Mouse (Mus musculus) layer of hippocampus, postnatal 36 days (tissue): ENCODE measurements around the gene Gm21974. TPM values are rescaled to one million over a fixed set of nuclear protein-coding genes. Genes with fewer than 3 reads are reported as not detected.
"Not testable (repeated sequence)": the region's sequence is repeated elsewhere in the genome, so short reads cannot be mapped to it uniquely, and the experiment has no call there.

Experiments used
- DNase-seq, 2 experiments: peaks; one replicate each; pipeline ENCODE4 v3.0.0; 2022
- total RNA-seq, 2 experiments: library from RNA; stranded (reverse); gene quantifications; 2 replicates each; pipeline ENCODE4 v1.2.3; 2021

Gene Gm21974
- total RNA-seq = not detected

GRCm38 (mm10) chr7:127895442-127895841 is at the start of gene Gm21974, which contains the start of gene Vkorc1:
Gene Gm21974 (minus strand): TSS chr7:127895454.
Gene Vkorc1 (minus strand): TSS chr7:127895617.
- peak; percentile 92 to 94 for DNase-seq

- DNase-seq = no peak
Measured at GRCm38 (mm10) chr7:127944614-127945013, 49.4 kb upstream of the Gm21974 start.

- DNase-seq = not testable (repeated sequence)
Measured at GRCm38 (mm10) chr7:127942097-127942496, 46.8 kb upstream of the Gm21974 start.

DNA sequence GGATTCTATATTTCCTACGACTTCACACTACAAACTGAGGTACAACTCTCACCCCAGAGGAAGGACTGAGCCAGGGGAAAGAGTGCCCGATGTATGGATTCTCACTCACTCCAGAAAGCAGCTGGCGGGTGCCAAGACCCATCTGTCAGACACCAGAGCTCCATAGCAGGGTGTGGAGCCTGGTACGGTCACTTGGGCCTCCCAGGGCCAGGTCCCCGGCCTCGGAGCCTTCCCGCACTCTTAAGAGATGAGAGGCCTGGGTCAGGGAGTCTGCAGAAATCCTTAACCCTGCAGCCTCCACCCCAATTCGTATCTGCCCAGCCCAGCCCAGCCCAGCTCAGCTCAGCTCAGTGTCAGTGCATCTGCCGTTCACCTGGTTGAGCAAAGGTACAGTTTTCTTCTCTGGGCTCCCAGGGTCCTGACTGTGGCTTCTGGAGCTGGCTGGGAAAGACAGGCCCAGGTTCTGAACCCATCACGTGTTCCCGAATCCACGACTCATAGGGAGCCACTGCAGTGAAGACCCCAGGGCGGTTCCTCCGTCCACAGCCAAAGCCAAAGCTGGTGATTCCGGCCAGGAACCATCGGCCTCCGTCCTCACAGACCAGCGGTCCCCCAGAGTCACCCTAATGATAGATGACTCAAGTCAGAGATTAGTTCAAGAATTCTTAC is 41.1 kb upstream of the Gm21974 start:
- DNase-seq = no peak

DNA sequence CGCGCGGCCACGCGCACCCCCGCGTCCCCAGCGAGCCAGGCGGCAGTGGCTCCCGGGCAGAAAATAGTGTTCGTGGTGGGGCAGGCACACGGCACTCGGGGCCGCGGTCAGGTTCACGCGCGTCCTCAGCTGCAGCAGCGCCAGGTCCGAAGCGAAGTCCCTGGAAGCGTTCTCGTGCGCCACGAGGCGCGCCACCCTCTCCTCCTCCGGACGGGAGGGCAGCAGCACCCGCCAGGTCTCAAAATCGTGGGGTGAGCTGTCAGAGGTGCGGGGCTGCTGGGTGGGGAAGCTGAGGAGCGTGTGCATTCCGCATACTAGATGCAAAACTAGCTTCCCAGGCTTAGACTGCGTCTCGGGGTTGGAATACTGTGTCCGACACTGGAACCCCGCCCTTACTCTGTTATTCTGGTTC is 40.5 kb upstream of the Gm21974 start:
- no peak for DNase-seq

- DNase-seq = peak; percentile 92 to 95
Measured at GRCm38 (mm10) chr7:127935028-127935722, 39.9 kb upstream of the Gm21974 start.

- DNase-seq = no peak
Measured at GRCm38 (mm10) chr7:127934075-127934474, 38.8 kb upstream of the Gm21974 start.

DNA sequence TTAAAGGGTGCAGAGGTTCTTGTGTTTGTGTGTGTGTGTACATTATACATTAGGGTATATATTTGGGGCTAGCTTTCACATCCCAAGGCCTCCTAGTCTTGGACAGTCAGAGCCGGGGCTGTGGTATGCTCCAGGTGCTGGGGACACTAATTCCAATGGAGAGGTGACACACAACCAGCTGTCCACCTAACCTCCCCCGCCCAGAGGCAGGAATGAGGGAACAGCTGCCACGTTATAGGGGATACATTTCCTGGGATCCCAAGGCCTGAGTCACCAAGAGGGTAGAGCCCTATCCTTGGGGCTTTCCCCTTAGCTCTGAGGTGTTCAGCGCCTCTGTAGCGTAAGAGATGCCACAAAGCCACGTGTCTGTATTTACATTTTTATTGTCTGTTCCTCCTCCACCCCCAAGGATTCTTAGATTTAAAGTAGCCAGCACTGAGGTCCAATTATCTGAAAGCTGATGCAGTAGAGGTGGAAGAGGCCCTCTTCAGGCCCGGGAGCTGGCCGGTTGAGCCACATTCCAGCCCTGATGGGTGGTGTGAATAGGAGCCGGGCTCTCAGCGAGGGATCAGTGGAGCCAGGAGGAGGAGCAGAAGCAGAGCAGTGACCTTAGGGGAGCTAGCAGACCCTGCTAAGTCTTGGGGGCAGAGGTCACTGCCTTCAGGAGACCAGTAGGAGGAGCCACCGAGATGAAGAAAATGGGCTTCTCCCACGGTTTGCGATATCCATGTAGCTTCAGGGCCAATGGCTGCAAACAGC is 37.2 kb upstream of the Gm21974 start:
- no peak for DNase-seq

DNA sequence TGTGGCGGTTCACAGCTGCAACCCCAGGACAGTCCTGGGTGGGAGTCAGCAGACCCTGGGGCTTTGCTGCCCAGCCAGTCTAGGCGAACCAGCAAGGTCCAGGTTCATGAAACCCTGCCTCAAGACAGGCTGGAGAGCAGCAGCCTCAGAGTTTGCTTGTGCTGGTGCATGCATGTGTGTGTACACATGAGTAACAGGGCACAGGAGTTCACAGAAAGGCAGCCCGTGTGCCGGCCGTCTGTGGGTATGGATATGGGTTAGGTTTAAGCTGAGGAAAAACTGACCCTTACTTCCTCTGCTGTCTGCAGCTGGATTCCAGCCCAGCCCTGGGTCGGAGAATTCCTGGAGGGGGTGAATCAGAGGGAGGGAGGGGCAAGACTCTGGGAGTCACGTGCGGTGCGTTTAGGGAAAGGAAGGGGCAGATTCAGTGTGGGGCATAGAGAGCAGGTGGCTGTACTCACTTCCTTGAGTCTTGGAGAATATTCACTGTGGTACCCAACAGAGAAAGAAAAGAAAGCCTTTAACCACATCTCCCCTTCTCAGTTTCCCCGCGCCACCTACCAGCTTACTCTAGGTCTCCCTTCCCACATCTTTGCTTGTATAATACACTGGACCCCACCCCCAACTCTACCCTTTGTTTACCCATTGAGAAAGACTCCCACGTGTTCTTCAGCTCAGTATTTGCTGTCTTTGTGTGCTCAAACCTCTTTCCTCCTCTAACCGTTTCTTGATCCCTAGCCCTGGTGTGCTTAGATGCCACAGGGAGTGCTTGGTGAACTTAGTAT is 36.3 kb upstream of the Gm21974 start:
- DNase-seq = no peak

- no peak for DNase-seq
Measured at GRCm38 (mm10) chr7:127930636-127931035, 35.4 kb upstream of the Gm21974 start.

GRCm38 (mm10) chr7:127929923-127930322 is 34.7 kb upstream of the Gm21974 start, which contains the start of gene Prss8:
Gene Prss8 (minus strand): TSS chr7:127930104.
- DNase-seq = no peak

DNA sequence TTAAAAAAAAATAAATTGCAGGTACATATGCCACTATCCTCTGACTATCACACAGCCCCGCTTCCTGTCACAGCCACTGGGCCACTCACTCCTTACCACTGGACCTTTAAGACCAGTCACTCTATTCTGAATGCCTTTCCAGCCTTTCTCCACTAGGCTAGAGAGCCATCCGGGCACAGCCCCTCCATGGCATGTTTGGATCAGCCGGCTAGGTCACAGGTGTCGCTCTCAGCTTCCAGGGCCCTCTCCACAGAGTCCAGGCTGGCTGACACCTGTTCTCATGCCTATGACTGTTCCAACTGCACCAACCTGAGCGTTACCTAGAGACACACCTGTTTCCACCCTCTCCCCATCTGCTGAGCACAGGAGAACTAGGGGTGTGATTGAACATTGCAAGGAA is 33.3 kb upstream of the Gm21974 start:
- no peak for DNase-seq

GRCm38 (mm10) chr7:127927726-127928125 is 32.5 kb upstream of the Gm21974 start:
- DNase-seq = no peak

DNA sequence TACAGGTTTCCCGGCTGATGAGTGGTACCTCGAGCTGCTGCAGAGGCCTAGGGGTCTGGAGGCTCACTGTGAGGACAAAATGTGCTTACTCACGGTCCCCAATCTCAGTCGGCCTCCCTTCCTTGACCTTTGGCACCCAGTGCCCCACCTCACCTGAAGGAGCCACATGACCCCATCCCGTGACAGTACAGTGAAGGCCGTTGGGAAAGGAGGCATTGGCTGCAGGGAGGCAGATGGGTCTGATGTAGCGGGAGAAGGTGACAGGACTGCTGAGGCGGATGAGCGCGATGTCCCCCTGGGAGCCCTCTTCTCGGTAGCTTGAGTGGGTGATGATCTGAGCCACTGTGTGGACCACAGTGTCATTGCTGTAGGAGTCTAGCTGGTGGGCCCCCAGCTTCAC is 31.6 kb upstream of the Gm21974 start:
- no peak for DNase-seq

DNA sequence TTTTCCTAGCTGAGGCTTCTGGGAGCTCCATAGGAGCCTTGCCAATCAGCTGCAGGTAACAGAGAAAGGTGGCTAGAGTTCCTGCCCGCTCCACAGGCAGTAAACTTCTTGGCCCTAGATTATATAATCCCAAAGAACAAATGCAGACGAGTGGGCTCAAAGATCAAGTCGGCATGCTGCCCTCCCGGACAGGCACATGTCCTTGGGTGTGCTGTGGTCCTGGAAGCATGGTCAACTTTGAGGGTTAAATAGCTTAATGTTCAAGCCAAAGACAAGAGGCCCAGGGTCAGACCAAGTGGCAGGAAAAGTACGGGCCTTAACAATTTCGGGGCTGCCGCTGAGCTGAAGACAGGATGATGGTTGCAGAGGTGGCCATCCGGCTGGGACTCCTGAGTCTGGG is 30.8 kb upstream of the Gm21974 start:
- no peak for DNase-seq

DNA sequence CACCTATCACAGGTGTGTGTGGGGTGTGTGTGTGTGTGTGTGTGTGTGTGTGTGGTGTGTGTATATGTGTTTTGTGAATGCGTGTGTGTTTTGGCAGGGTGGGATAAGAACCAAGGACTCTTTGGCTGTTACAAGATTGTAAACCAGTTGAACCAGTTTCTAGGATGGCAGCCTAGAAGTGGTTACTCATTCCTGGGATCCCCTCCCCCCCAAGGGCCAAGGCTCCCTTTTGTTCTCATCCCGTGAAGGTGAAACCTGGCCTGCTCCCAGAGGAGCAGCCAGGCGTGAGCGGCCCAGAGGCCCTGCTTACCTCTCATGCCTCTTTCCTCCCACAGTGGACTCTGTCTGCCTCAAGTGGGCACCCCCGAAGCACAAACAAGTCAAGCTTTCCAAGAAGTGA is 30.0 kb upstream of the Gm21974 start:
- DNase-seq = no peak

DNA sequence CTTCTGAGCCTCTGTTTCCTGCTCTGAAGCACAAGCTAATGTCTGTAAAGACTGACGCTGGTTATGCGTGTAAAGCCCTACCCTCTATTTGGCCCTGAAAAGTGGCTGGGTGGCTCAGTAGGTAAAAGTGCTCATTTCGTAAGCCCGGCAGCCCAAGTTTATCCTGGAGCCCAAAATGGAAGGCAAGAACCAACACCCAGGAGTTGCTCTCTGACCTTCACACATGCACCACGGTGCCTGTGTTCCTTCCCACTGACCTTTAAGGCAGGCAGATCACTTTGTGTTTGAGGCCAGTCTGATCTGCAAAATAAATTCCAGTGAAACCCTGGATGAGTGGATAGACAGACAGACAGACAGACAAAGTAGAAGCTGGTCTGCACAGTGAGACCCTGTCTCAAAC is 28.5 kb upstream of the Gm21974 start:
- no peak for DNase-seq

DNA sequence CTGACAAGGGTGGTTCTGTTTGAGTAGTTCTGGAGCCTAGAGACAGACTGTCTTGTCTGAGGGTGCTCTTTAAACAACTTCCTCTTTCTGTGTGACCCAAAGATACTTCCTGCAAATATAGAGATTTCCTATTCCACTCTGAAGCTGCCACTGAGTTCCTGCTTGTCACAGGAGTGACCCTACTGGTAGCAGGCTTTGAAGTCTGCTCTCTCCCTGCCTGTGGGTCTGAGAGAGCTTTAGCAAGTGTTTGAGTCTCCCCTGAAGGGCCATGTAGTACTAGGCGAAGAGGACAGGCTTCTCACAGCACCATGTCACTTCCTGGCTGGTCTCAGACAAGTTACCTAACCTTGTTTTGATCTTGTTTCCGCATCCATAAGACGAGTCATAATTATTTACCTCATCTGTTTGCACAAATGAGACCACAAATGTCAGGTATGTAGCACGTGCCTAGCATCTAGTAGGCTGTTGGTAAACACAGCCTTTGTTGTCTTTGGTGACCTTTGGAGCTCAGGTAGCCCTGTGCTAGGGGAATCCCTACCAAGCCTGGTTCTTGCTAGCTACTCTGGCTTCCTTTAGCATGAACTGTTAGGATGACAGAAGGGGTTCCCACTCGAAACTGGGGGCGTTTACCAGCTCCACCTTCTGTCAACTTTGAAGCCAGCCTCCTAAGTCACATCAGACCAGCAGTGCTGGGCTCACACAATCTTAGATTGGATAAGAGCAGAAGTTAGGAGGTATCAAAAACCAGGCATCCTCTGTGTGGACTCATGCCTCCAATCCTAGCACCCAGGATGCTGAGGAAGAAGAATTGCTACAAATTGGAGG is 27.4 kb upstream of the Gm21974 start:
- peak in 1 of 2 experiments; percentile 30 for DNase-seq

DNA sequence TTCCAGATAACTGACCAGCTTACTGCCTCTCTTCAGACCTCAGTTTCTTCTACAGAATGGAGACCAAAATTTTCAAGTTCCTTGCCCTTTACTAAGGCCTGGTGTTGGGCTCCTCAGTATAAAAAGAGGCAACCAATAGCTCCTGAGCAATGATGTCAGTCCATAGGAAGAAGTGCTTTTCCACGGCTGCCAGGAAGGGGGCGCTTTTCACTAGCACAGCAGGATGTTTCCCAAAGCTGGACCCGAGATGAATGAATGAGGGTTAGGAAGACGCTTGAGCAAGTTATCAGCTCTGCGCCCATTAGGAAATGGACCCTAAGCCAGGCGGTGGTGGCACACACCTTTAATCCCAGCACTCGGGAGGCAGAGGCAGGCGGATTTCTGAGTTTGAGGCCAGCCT is 26.3 kb upstream of the Gm21974 start:
- DNase-seq = no peak

DNA sequence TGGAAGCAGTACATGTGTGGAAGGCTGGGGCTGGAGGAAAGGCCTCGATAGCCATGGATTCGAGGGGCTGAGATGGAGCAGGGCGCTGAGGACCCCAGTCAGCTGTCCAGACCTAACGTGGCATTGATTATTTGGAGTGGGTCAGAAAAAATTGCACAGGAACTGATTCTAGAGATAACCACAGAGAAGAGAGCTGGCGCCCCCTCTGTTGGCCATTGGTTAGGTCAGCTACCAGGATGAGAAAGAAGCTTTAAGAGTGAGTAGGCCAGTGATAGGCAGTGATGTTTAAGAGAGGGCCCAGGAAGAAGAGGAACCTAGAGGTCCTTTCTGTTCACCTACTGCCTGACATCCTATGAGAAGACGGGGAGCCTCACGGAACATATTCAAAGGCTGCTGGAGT is 24.0 kb upstream of the Gm21974 start:
- no peak for DNase-seq

- no peak for DNase-seq
Measured at GRCm38 (mm10) chr7:127918203-127918602, 22.9 kb upstream of the Gm21974 start.

DNA sequence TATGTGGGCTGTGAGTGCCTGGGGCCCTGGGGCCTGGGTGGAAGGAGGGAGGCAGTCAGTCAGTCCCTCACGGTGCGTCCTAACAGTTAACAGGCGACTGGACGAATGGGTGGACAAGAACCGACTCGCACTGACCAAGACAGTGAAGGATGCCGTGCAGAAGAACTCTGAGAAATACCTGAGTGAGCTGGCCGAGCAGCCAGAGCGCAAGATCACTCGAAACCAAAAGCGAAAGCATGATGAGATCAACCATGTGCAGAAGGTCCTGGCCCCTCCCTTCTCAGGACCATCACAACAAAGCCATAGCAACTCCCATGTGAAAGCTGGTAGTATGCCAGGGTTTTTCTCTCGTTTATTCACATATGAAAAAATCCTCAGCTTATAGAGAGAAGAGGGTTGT is 20.0 kb upstream of the Gm21974 start:
- no peak for DNase-seq
